Mouse (Mus musculus): ENCODE measurements at regions not wholly inside any gene's neighbourhood (a gene's known extent, or its start where the extent isn't known, plus 50 kb on each side); places are given as distances from the start of the nearest gene placed in this dataset.

DNA sequence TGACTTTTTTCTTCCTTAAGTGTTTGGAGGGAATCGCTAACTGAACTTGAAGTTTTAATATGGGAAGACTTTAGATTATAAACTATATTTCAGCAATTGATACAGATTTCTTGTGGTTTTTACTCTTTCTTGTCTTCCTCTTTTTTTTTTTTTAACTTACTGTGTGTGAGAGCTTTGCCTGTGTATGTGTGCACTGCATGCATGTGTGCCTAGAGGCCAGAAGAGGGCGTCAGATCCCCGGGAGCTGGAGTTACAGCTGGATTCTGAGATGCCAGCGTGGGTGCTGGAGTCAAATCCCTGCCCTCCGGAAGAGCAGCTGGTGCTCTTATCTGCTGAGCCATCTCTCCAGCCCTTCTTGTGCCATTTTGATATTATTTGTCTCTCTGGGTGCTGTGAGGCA, 129.6 kb downstream of the Trim33 start:
- DNase-seq (ENCODE audit: low spot score in 2 of 2): no peak

DNA sequence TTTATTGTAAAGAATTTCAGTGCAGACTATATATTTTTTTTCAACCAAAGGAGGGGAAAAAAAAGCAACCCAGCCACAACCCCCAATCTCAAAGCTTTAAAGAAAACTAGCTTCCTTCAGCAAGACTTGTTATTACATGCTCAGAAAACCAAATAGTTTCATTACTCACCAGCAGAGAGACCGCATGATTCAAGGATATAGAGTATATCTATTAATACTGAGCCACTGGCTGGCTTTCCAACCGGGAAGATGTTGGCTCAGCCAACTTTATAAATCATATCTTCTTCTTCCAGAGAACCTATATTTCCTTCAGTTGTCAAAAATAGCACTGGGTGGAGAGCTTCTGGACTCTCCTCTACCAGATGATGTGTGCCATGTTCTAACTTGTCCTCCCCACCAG, 133.2 kb downstream of the Trim33 start:
- no peak for DNase-seq (ENCODE audit: low spot score in 2 of 2)

DNA sequence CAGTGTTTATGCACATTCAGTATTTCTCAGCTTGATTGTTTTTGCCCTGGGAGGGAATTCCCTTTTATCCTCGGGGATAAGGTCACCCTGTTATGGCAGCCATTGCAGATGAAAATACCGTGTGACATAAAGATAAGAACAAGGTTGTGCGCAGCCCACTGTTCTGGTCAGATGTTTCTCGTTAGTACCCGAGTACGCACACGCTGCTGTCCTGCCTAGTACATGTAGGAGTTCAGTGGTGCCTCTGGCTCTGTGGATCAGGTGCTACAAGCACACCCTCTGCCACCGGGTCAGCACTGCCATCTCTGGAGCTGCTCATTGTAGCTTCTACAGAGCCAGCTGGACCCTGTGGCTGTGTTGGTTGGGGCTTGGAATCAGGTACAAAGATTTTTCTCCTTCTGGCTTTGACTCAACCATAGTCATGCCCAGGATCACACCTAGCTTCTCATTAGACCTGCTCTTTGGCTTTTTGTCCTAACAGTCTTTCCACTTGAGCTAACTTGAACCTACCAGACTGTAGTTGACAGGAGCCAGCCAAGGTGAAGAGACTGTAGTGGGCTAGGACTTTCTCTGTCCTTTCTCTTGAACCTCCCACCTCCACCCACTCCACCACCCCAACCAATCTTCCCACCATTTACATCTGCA, 136.1 kb downstream of the Trim33 start:
- DNase-seq (ENCODE audit: low spot score in 2 of 2): no peak

- peak in 1 of 2 experiments; percentile 14 for DNase-seq (ENCODE audit: low spot score in 2 of 2)
Measured at GRCm38 (mm10) chr3:103416296-103416695, 137.2 kb downstream of the Trim33 start.

DNA sequence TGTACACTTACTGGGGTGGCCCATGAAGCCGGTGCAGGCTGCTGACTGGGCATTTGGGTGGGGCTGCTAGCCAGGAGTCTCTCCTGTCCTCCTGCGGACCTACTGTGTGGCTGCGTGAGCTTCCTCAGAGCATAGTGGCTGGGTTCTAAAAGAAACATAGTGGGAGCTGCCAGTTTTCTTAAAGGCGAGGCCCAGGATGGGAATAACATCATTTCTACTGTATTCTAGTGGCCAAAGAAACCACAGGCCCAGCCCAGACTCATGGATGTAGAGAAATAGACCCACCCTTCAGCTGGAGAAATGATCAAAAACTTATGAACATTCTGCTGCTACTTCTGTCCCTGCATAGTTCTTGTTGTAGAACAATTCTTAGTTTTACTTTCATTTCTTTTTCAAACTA, 138.7 kb downstream of the Trim33 start:
- DNase-seq (ENCODE audit: low spot score in 2 of 2): no peak

- no peak for DNase-seq (ENCODE audit: low spot score in 2 of 2)
Measured at GRCm38 (mm10) chr3:103419761-103420620, 140.9 kb downstream of the Trim33 start.

GRCm38 (mm10) chr3:103420621-103421274, 141.7 kb downstream of the Trim33 start:
- no peak for DNase-seq (ENCODE audit: low spot score in 2 of 2)

DNA sequence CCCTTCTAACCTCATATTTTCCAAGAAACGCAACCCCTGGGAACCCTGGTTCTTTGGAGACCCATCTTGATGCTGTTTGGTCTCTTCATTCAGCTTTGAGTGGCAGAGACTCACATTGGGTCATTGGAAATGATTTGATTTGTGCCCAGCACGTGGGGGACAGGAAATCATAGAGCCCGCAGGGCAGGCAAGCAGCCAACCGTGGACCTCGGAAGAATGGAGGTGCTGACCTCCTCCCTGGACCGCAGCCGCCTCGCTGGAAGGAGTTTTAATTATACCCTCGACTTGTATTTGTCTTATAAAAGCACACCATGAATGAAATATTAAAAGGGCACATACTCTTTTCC, 142.2 kb downstream of the Trim33 start:
- DNase-seq (ENCODE audit: low spot score in 2 of 2): no peak

DNA sequence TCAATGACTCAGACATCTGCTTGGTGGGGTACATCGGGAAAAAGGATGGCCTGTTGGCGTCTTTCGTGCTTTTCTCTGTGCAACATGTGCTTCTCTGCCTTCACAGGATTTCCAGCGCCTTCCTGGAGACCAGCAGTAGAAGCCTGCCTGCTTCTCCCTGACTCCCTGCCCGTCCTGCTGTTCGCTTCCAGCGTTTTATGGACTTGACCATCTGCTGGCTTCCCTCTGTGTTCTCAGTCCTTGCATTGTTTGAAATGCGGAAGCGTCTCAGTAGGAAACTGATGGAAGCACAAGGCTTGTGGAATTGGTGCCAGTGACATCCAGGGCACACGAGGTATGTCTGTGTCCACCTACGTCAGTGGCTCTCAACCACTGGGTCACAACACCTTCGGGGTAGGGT, 143.7 kb downstream of the Trim33 start:
- no peak for DNase-seq (ENCODE audit: low spot score in 2 of 2)

DNA sequence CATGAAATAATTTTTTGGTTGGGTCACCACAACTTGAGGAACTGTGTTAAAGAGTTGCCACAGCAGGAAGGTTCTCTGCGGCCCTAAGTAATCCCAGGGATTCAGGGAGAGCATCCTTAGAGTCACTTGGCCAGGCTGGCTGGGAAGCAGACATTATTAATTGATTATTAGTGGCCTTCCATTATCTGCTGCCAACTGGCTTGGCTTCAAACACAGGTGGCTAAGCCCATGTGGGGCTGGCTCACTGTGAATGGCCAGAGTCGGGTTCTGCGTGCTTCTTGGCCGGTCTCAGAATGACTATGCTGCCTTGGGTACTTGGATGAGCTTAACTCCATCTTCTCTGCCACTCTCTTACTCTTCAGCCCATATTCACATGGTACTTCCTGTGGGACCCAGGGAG, 144.2 kb downstream of the Trim33 start:
- no peak for DNase-seq (ENCODE audit: low spot score in 2 of 2)

DNA sequence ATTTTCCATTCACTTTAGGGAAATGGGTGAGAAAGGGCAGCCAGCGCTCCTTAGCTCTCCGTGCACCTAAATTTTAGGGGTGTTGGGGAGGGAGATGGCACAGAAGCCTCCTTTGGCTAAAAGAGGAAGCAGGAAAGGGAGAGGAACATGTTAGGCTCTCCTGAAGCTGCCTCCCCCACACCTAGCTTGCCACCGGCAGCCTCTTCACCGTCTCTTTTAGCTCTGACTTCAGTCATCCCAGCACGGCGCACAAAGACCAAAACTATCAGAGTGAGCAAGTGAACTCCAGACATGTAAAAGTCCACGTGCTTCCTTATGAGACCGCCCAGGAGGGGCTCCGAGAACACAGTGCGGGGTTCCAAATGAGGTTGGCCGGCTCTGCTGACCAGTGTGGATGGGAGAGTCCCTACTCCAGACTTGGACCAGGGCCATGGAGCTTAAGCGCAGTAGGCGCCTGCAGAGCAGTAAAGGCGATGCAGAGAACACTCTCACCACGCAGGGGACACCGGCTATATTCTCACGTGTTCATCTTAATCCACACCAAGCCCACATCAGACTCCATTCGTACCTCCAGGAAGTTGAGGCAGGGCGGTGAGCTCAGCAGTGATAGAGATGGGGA, 146.8 kb downstream of the Trim33 start:
- DNase-seq (ENCODE audit: low spot score in 2 of 2): no peak

DNA sequence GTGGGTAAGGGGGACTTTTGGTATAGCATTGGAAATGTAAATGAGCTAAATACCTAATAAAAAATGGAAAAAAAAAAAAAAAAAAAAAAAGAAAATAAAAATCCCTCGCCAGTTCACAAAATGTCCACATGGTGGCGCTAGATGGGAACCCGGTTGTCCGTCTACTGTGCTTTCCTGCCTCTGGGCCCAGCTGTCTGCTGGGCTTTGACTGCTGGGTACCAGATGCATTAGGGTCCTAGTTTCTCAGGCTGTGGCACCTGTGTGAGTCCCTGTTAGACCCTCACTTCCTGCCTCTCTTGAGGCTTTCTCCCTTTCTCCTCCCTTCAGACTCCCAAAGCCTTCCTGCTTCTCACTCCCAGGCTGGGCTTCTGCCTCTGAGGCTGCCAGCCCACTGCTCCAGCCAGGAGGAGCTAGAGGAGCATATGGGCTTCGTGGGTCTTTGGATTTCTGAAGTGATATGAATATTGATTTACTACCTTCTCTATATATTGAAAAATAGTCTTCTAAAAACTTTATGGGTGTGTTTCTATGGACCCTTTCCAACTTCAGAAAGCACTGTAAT, 145.7 kb upstream of the Syt6 start:
- no peak for DNase-seq (ENCODE audit: low spot score in 2 of 2)

- DNase-seq (ENCODE audit: low spot score in 2 of 2): no peak
Measured at GRCm38 (mm10) chr3:103430131-103430530, 144.9 kb upstream of the Syt6 start.

- DNase-seq (ENCODE audit: low spot score in 2 of 2): no peak
Measured at GRCm38 (mm10) chr3:103432254-103432653, 142.8 kb upstream of the Syt6 start.

DNA sequence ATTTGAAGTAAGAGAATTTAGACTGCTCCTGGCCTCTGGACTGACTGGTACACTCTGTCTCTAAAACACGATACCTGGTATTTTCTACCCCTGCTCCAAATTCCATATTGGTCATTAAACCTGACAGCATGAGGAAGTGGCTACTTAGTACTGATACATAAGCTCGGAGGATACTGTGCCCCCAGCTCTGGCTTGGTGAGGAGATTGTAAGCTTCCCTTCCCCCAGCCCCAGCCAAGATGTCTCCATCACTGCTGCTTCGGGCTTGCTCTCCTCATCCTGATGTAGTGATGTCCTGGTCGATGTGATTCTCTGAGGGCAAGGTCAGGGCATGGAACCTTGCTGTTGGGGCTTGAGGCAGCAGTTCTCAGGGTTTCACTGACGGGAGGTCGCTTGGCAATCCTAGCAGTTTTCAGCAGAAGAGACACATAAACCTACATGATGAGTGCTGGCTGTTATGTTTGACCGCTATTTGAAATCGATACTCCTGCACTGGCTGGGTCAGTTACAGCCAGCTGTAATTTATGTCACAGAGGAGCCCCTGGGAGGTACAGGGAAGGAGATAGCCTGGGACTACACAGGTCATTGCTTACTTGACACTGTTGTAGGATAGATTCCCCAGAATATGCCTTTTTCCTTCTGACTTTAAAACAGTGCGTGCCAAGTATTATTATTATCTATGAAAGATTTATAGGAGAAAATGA, 138.0 kb upstream of the Syt6 start:
- DNase-seq (ENCODE audit: low spot score in 2 of 2): no peak

DNA sequence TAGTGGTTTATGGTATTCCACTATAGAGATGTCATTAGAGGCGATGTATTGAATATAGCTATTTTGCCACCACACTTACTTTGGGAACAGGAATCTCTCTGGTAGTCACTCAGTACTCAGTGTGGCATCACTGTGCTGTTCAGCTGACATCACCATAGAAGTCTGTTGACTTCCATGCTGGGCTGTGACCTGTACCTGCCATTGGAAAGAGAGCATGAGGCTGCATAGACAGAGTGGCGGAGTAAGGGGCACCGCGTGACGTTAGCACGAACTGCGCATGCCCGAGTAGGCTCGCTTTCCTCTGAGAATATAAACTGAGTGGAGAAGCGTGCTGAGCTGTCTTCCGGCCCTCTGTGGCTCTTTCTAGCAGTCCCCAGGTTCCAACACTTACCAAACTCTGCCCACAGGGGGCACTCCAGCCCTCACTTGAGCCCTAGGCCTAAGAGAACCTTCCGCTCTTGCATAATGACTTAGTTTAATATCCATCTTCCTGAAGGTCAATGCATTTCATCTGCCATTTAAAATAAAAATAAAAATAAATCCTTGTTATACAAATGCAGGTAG, 136.2 kb upstream of the Syt6 start:
- DNase-seq (ENCODE audit: low spot score in 2 of 2): peak in 1 of 2 experiments; percentile 26

DNA sequence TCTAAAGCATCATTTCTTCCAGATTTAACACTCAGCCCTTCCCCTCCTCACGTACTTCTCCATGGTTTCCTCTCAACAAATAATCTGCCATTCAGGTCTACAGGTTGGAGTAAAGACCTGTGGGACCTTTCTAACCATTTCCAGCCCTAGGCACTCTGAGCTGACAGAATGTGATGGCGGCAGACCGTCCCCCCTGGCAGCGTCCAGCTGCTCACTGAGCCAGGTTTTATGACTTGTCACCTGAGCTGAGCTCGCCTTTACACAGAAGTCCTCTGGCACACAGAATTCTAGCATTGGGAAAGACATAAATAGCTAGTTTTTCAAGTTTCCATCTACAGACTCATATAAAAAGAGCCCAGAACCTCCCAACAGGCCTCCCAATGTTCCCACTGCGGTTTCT, 131.8 kb upstream of the Syt6 start:
- no peak for DNase-seq (ENCODE audit: low spot score in 2 of 2)

DNA sequence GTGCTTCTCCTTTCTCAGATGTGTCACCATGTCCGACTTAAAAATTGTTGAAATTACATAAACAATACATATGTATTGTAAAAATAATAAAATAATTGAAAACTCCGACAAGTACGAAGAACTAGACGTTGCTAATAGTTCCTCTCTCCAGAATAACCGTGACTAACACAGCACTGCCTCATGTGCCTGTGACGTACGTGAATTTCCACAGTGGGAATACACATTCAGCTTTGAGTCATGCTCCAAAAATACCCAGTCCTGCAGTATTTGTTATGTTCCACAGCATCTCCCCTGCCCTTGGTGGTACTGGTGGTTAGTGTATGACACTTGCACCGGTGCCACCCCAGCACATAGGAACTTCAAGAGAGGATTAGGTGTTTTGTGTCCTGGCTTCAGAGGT, 129.2 kb upstream of the Syt6 start:
- no peak for DNase-seq (ENCODE audit: low spot score in 2 of 2)

GRCm38 (mm10) chr3:103449851-103450250, 125.2 kb upstream of the Syt6 start:
- DNase-seq (ENCODE audit: low spot score in 2 of 2): no peak

GRCm38 (mm10) chr3:103451971-103452370, 123.1 kb upstream of the Syt6 start:
- DNase-seq (ENCODE audit: low spot score in 2 of 2): no peak

GRCm38 (mm10) chr3:103463760-103464159, 111.3 kb upstream of the Syt6 start:
- no peak for DNase-seq (ENCODE audit: low spot score in 2 of 2)
